Mouse (Mus musculus) right cerebral cortex, postnatal 14 days (tissue): ENCODE results near the gene Dscam.

ENCODE experiments used
- DNase-seq: peaks from one replicate; pipeline ENCODE4 v3.0.0; 2022

Dscam gene

GRCm38 (mm10) chr16:96700551-96700950 is 470.0 kb downstream of the Dscam start:
- DNase-seq, result no peak

GRCm38 (mm10) chr16:96695882-96696281 is 474.7 kb downstream of the Dscam start:
- DNase-seq, result no peak

GRCm38 (mm10) chr16:96691576-96691975 is 479.0 kb downstream of the Dscam start:
- no peak for DNase-seq

GRCm38 (mm10) chr16:96690052-96690451 is 480.5 kb downstream of the Dscam start:
- no peak for DNase-seq

- no peak for DNase-seq
Measured at GRCm38 (mm10) chr16:96689419-96689818, 481.1 kb downstream of the Dscam start.

- no peak for DNase-seq
Measured at GRCm38 (mm10) chr16:96685065-96685464, 485.5 kb downstream of the Dscam start.

GRCm38 (mm10) chr16:96684581-96684980 is 486.0 kb downstream of the Dscam start:
- peak; percentile 78 for DNase-seq

- no peak for DNase-seq
Measured at GRCm38 (mm10) chr16:96682289-96682972, 488.1 kb downstream of the Dscam start.

- no peak for DNase-seq
Measured at GRCm38 (mm10) chr16:96679981-96680380, 490.6 kb downstream of the Dscam start.

- no peak for DNase-seq
Measured at GRCm38 (mm10) chr16:96677471-96677870, 493.1 kb downstream of the Dscam start.

GRCm38 (mm10) chr16:96676663-96677062 is 493.9 kb downstream of the Dscam start:
- DNase-seq, result no peak

GRCm38 (mm10) chr16:96673191-96673847 is 497.2 kb downstream of the Dscam start:
- DNase-seq, result peak; percentile 24

GRCm38 (mm10) chr16:96671603-96672374 is 498.8 kb downstream of the Dscam start:
- no peak for DNase-seq

GRCm38 (mm10) chr16:96669706-96670105 is 500.8 kb downstream of the Dscam start:
- no peak for DNase-seq

- no peak for DNase-seq
Measured at GRCm38 (mm10) chr16:96668478-96668877, 502.1 kb downstream of the Dscam start.

GRCm38 (mm10) chr16:96661073-96661472 is 509.5 kb downstream of the Dscam start:
- no peak for DNase-seq

- DNase-seq, result no peak
Measured at GRCm38 (mm10) chr16:96659275-96659674, 511.3 kb downstream of the Dscam start.

GRCm38 (mm10) chr16:96655548-96655947 is 515.0 kb downstream of the Dscam start:
- DNase-seq, result no peak

GRCm38 (mm10) chr16:96654054-96654453 is 516.5 kb downstream of the Dscam start:
- no peak for DNase-seq

- no peak for DNase-seq
Measured at GRCm38 (mm10) chr16:96651444-96651843, 519.1 kb downstream of the Dscam start.

- DNase-seq, result no peak
Measured at GRCm38 (mm10) chr16:96640101-96640500, 530.5 kb downstream of the Dscam start.

- DNase-seq, result no peak
Measured at GRCm38 (mm10) chr16:96635916-96636315, 534.6 kb downstream of the Dscam start.

- no peak for DNase-seq
Measured at GRCm38 (mm10) chr16:96634791-96635143, 535.8 kb downstream of the Dscam start.
